Mouse (Mus musculus) G1E (cell line): ENCODE measurements around the gene Wdr17. TPM values are rescaled to one million over a fixed set of nuclear protein-coding genes. Genes with fewer than 3 reads are reported as not detected.

Experiments used
- ATAC-seq: 2 replicates; pipeline ENCODE4 v1.8.0; 2016; ENCODE audit warnings: mild to moderate bottlenecking; ENCODE audit not compliant: insufficient number of reproducible peaks, poor library complexity, low FRiP score, severe bottlenecking; ENCODE audit errors: extremely low read depth
- DNase-seq: peaks from one replicate; pipeline ENCODE4 v3.0.0; 2012; ENCODE audit warnings: low spot score
- H3K27me3 ChIP-seq: 2 replicates; pipeline ENCODE4 v1.6.1; 2012; ENCODE audit warnings: mild to moderate bottlenecking, low read length, inconsistent platforms; ENCODE audit not compliant: insufficient read depth
- H3K36me3 ChIP-seq: replicated peaks from 2 replicates; pipeline ENCODE3; 2012; ENCODE audit warnings: mild to moderate bottlenecking, inconsistent platforms
- H3K4me1 ChIP-seq: 2 replicates; pipeline ENCODE4 v1.6.1; 2012; ENCODE audit warnings: low read depth, low read length, inconsistent platforms, mixed read lengths; ENCODE audit not compliant: insufficient read depth
- H3K4me3 ChIP-seq: 2 replicates; pipeline ENCODE4 v1.5.1; 2012; ENCODE audit warnings: low read depth, mild to moderate bottlenecking, inconsistent platforms, low read length, moderate library complexity, mixed read lengths
- H3K9me3 ChIP-seq: replicated peaks from 2 replicates; pipeline ENCODE4 v1.6.1; 2012; ENCODE audit warnings: inconsistent platforms
- CTCF ChIP-seq: IDR thresholded peaks from 2 replicates; pipeline ENCODE4 v1.5.1; 2012; ENCODE audit warnings: low read depth, low read length, inconsistent platforms, mixed read lengths
- GATA1 ChIP-seq: IDR thresholded peaks from 2 replicates; pipeline ENCODE4 v1.6.1; 2012; ENCODE audit warnings: borderline replicate concordance, low read length, inconsistent platforms, mixed read lengths
- GATA2 ChIP-seq: IDR thresholded peaks from 2 replicates; pipeline ENCODE4 v1.6.1; 2012; ENCODE audit warnings: low read depth, low read length, inconsistent platforms, borderline replicate concordance
- POLR2AphosphoS5 ChIP-seq: IDR thresholded peaks from 2 replicates; pipeline ENCODE4 v1.6.1; 2012; ENCODE audit warnings: low read depth, low read length, inconsistent platforms; ENCODE audit not compliant: insufficient replicate concordance
- TAL1 ChIP-seq: conservative IDR thresholded peaks from 2 replicates; pipeline ENCODE4 v1.6.1; 2012; ENCODE audit warnings: low read depth, low read length, inconsistent platforms, mixed read lengths
- polyA plus RNA-seq: library from polyadenylated mRNA; stranded (reverse); fragments of >175 nt; gene quantifications from 2 replicates; pipeline ENCODE4 v1.2.3, GENCODE M21; 2012
- total RNA-seq, 2 experiments: library from RNA; stranded (forward) in 1 of 2; stranded (reverse) in 1 of 2; fragments of 200-1000 nt in 1 of 2; fragments of >200 nt in 1 of 2; fragmentation: Nextera tagmentation in 1 of 2; gene quantifications; 2 replicates each; pipeline ENCODE4 v1.2.3; 2014 to 2017

The Wdr17 gene
- total and polyA plus RNA-seq, 3 experiments: 0.33 TPM; not detected in 2

GRCm38 (mm10) chr8:54792699-54793061 is 94.3 kb downstream of the Wdr17 start:
- H3K4me3 ChIP-seq: no peak overlapping the region
- H3K9me3 ChIP-seq: no peaks in the 10 kb centered on the region
- TF ChIP-seq GATA2 (no peak), CTCF (no peak), POLR2AphosphoS5 (no peak), TAL1 (no peak), GATA1 (no peak)
- no peaks in the 10 kb centered on the region for H3K36me3 ChIP-seq
- DNase-seq: no peak
- no peaks in the 10 kb centered on the region for H3K27me3 ChIP-seq
- no peaks in the 10 kb centered on the region for H3K4me1 ChIP-seq
- no peak for ATAC-seq

GRCm38 (mm10) chr8:54791858-54792698 is 94.9 kb downstream of the Wdr17 start:
- TF ChIP-seq POLR2AphosphoS5 (no peak), CTCF (no peak), TAL1 (no peak), GATA2 (no peak), GATA1 (no peak)
- H3K4me3 ChIP-seq: no peak overlapping the region
- ATAC-seq (no peak), DNase-seq (no peak)
- no peaks in the 10 kb centered on the region for H3K4me1 ChIP-seq
- H3K9me3 ChIP-seq: no peaks in the 10 kb centered on the region
- no peaks in the 10 kb centered on the region for H3K27me3 ChIP-seq
- H3K36me3 ChIP-seq: no peaks in the 10 kb centered on the region

GRCm38 (mm10) chr8:54780134-54780942 is 106.6 kb downstream of the Wdr17 start:
- Histone ChIP-seq H3K4me3 (no peak overlapping the region), H3K9me3 (no peaks in the 10 kb centered on the region), H3K36me3 (no peaks in the 10 kb centered on the region), H3K27me3 (no peaks in the 10 kb centered on the region), H3K4me1 (no peaks in the 10 kb centered on the region)
- no peak for DNase-seq
- no peak for ATAC-seq
- TF ChIP-seq POLR2AphosphoS5: no peak
- no peak for TF ChIP-seq TAL1
- no peak for TF ChIP-seq GATA1
- TF ChIP-seq CTCF: no peak
- TF ChIP-seq GATA2: no peak

GRCm38 (mm10) chr8:54779317-54780133 is 107.5 kb downstream of the Wdr17 start:
- DNase-seq (no peak), ATAC-seq (no peak)
- H3K4me3 ChIP-seq: no peak overlapping the region
- no peak for TF ChIP-seq POLR2AphosphoS5
- no peak for TF ChIP-seq GATA1
- H3K36me3 ChIP-seq: no peaks in the 10 kb centered on the region
- H3K9me3 ChIP-seq: no peaks in the 10 kb centered on the region
- no peaks in the 10 kb centered on the region for H3K27me3 ChIP-seq
- no peaks in the 10 kb centered on the region for H3K4me1 ChIP-seq

GRCm38 (mm10) chr8:54777012-54777411 is 110.0 kb downstream of the Wdr17 start:
- no peaks in the 10 kb centered on the region for H3K9me3 ChIP-seq
- ATAC-seq (no peak), DNase-seq (no peak)
- H3K27me3 ChIP-seq: no peaks in the 10 kb centered on the region
- TF ChIP-seq GATA2: no peak
- TF ChIP-seq CTCF: no peak
- no peak for TF ChIP-seq GATA1
- no peak for TF ChIP-seq POLR2AphosphoS5
- TF ChIP-seq TAL1: no peak
- H3K4me3 ChIP-seq: no peak overlapping the region
- no peaks in the 10 kb centered on the region for H3K36me3 ChIP-seq
- no peaks in the 10 kb centered on the region for H3K4me1 ChIP-seq

GRCm38 (mm10) chr8:54776241-54776640 is 110.7 kb downstream of the Wdr17 start:
- H3K36me3 ChIP-seq: no peaks in the 10 kb centered on the region
- no peaks in the 10 kb centered on the region for H3K9me3 ChIP-seq
- no peaks in the 10 kb centered on the region for H3K27me3 ChIP-seq
- TF ChIP-seq GATA2 (no peak), CTCF (no peak), POLR2AphosphoS5 (no peak), TAL1 (no peak), GATA1 (no peak)
- H3K4me1 ChIP-seq: no peaks in the 10 kb centered on the region
- no peak for ATAC-seq
- no peak for DNase-seq
- no peak overlapping the region for H3K4me3 ChIP-seq
